Mouse (Mus musculus): Measurements from ENCODE around the gene Lysmd2. TPM values are rescaled to one million over a fixed set of nuclear protein-coding genes. Genes with fewer than 3 reads are reported as not detected.
"Not testable (repeated sequence)": the region's sequence is repeated elsewhere in the genome, so short reads cannot be mapped to it uniquely, and the experiment has no call there.

The Lysmd2 gene
- polyA plus RNA-seq, 1 experiment from 2014 or later = 18.7 TPM

- Histone ChIP-seq H3K4me1 (ENCODE audit: control insufficient read depth, insufficient read depth, low read length) (no peaks in the 10 kb centered on the region), H3K9me3 (replicated peaks; ENCODE audit: control insufficient read depth, low read length) (peaks cover 4% of the 10 kb centered on the region), H3K4me2 (ENCODE audit: low read depth, low read length) (no peak overlapping the region), H3K9ac (ENCODE audit: low read length) (no peak overlapping the region), H3K36me3 (ENCODE audit: control insufficient read depth, insufficient read depth) (no peaks in the 10 kb centered on the region), H3K27me3 (ENCODE audit: control insufficient read depth, insufficient read depth, low read length) (no peaks in the 10 kb centered on the region), H3K27ac (ENCODE audit: low read length) (no peak overlapping the region), H3K4me3 (ENCODE audit: low read length) (no peak overlapping the region)
- WGBS = 52% methylated on average over 3 of the region's 3 CpGs
- ATAC-seq (replicated peaks; ENCODE audit: extremely low read depth, insufficient read depth, low FRiP score) = 0 out of 2 replicates have a peak, but pooled peaks have one; percentile 23
Observed at GRCm38 (mm10) chr9:75645405-75645804, 19.9 kb downstream of the Lysmd2 start.

- 0 out of 2 replicates have a peak, but pooled peaks have one; percentile 32 for ATAC-seq (replicated peaks; ENCODE audit: extremely low read depth, insufficient read depth, low FRiP score)
- Histone ChIP-seq H3K27ac (ENCODE audit: low read length) (peak overlapping the region; percentile 11; the same call in 1 of the 2 replicates), H3K4me1 (ENCODE audit: control insufficient read depth, insufficient read depth, low read length) (peaks cover 3% of the 10 kb centered on the region), H3K9ac (ENCODE audit: low read length) (no peak overlapping the region), H3K4me2 (ENCODE audit: low read depth, low read length) (0 out of 2 replicates have a peak overlapping the region, but pooled peaks have one; percentile 10), H3K27me3 (ENCODE audit: control insufficient read depth, insufficient read depth, low read length) (no peaks in the 10 kb centered on the region; the same call in 1 of the 2 replicates), H3K9me3 (replicated peaks; ENCODE audit: control insufficient read depth, low read length) (no peaks in the 10 kb centered on the region), H3K36me3 (ENCODE audit: control insufficient read depth, insufficient read depth) (no peaks in the 10 kb centered on the region), H3K4me3 (ENCODE audit: low read length) (no peak overlapping the region)
- WGBS = 21% methylated on average over 12 of the region's 12 CpGs
Observed at GRCm38 (mm10) chr9:75653981-75654911, 28.7 kb downstream of the Lysmd2 start.

GRCm38 (mm10) chr9:75656456-75656855, 30.9 kb downstream of the Lysmd2 start:
- H3K4me3 ChIP-seq (ENCODE audit: low read length); H3K9ac ChIP-seq (ENCODE audit: low read length); H3K4me1 ChIP-seq (ENCODE audit: control insufficient read depth, insufficient read depth, low read length); H3K27me3 ChIP-seq (ENCODE audit: control insufficient read depth, insufficient read depth, low read length); H3K36me3 ChIP-seq (ENCODE audit: control insufficient read depth, insufficient read depth); H3K27ac ChIP-seq (ENCODE audit: low read length); H3K9me3 ChIP-seq (replicated peaks; ENCODE audit: control insufficient read depth, low read length); ATAC-seq (replicated peaks; ENCODE audit: extremely low read depth, insufficient read depth, low FRiP score); H3K4me2 ChIP-seq (ENCODE audit: low read depth, low read length): not testable (repeated sequence)
- 83% methylated on average over 3 of the region's 3 CpGs for WGBS

GRCm38 (mm10) chr9:75660917-75661316, 35.4 kb downstream of the Lysmd2 start:
- no peak overlapping the region for H3K27ac ChIP-seq (ENCODE audit: low read length)
- H3K4me3 ChIP-seq (ENCODE audit: low read length) = no peak overlapping the region
- no peaks in the 10 kb centered on the region; the same call in 1 of the 2 replicates for H3K27me3 ChIP-seq (ENCODE audit: control insufficient read depth, insufficient read depth, low read length)
- H3K4me2 ChIP-seq (ENCODE audit: low read depth, low read length) = no peak overlapping the region
- 59% methylated on average over 8 of the region's 8 CpGs for WGBS
- ATAC-seq (replicated peaks; ENCODE audit: extremely low read depth, insufficient read depth, low FRiP score) = no peak
- no peaks in the 10 kb centered on the region for H3K36me3 ChIP-seq (ENCODE audit: control insufficient read depth, insufficient read depth)
- no peaks in the 10 kb centered on the region for H3K9me3 ChIP-seq (replicated peaks; ENCODE audit: control insufficient read depth, low read length)
- H3K4me1 ChIP-seq (ENCODE audit: control insufficient read depth, insufficient read depth, low read length) = no peaks in the 10 kb centered on the region
- H3K9ac ChIP-seq (ENCODE audit: low read length) = no peak overlapping the region

DNA sequence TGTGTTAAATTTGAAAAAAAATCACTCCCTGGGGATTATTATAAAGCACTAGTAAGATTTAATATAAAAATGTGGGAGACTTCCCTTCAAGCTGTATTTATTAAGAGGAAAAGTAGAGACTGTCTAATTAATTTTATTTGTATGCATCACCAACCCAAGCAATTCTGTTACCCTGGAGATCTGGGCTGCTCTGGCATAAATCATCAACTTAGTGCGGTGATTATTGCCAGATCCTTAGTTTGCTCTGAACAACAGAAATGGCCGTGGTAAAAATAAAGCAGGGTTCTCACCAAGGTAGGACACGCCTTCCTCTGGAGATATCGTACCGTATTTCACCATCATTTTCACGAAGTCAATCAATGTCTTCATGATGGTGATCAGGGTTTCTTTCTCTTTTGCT, 39.8 kb downstream of the Lysmd2 start:
- H3K4me1 ChIP-seq (ENCODE audit: control insufficient read depth, insufficient read depth, low read length) = no peaks in the 10 kb centered on the region
- H3K27me3 ChIP-seq (ENCODE audit: control insufficient read depth, insufficient read depth, low read length) = no peaks in the 10 kb centered on the region
- no peak overlapping the region for H3K27ac ChIP-seq (ENCODE audit: low read length)
- H3K4me2 ChIP-seq (ENCODE audit: low read depth, low read length) = no peak overlapping the region
- H3K9me3 ChIP-seq (replicated peaks; ENCODE audit: control insufficient read depth, low read length) = no peaks in the 10 kb centered on the region
- H3K9ac ChIP-seq (ENCODE audit: low read length) = no peak overlapping the region
- ATAC-seq (replicated peaks; ENCODE audit: extremely low read depth, insufficient read depth, low FRiP score) = no peak
- no peak overlapping the region for H3K4me3 ChIP-seq (ENCODE audit: low read length)
- 83% methylated on average over 6 of the region's 6 CpGs for WGBS
- no peaks in the 10 kb centered on the region for H3K36me3 ChIP-seq (ENCODE audit: control insufficient read depth, insufficient read depth)

DNA sequence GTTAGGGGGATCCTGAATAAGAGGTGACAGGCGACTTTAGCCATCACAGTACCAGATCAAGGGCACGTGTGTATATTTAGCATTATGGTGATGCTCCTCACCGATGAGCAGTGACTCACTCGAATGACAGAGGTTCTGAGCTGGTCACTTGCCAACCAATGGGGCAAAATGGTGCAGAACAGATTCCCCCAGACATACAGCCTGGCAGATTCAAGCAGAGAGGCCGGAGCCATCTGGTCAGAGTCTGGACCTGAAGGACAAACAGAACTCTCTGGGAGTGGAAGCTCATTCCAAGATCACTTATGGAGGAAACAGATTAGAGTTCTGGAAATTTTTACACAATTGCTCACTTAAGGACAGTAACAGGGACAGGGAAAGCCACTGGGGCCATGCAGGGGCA, 41.1 kb downstream of the Lysmd2 start:
- Histone ChIP-seq H3K4me3 (ENCODE audit: low read length) (no peak overlapping the region), H3K9me3 (replicated peaks; ENCODE audit: control insufficient read depth, low read length) (no peaks in the 10 kb centered on the region), H3K9ac (ENCODE audit: low read length) (no peak overlapping the region), H3K4me1 (ENCODE audit: control insufficient read depth, insufficient read depth, low read length) (no peaks in the 10 kb centered on the region), H3K27me3 (ENCODE audit: control insufficient read depth, insufficient read depth, low read length) (no peaks in the 10 kb centered on the region), H3K36me3 (ENCODE audit: control insufficient read depth, insufficient read depth) (no peaks in the 10 kb centered on the region), H3K27ac (ENCODE audit: low read length) (peak overlapping the region; percentile 18; the same call in 1 of the 2 replicates), H3K4me2 (ENCODE audit: low read depth, low read length) (no peak overlapping the region)
- 48% methylated on average over 5 of the region's 5 CpGs for WGBS
- ATAC-seq (replicated peaks; ENCODE audit: extremely low read depth, insufficient read depth, low FRiP score) = no peak

- no peak overlapping the region for H3K4me2 ChIP-seq (ENCODE audit: low read depth, low read length)
- H3K4me1 ChIP-seq (ENCODE audit: control insufficient read depth, insufficient read depth, low read length) = peaks cover 2% of the 10 kb centered on the region; the same call in 1 of the 2 replicates
- no peak for ATAC-seq (replicated peaks; ENCODE audit: extremely low read depth, insufficient read depth, low FRiP score)
- H3K36me3 ChIP-seq (ENCODE audit: control insufficient read depth, insufficient read depth) = no peaks in the 10 kb centered on the region
- no peaks in the 10 kb centered on the region for H3K9me3 ChIP-seq (replicated peaks; ENCODE audit: control insufficient read depth, low read length)
- H3K27me3 ChIP-seq (ENCODE audit: control insufficient read depth, insufficient read depth, low read length) = no peaks in the 10 kb centered on the region
- H3K27ac ChIP-seq (ENCODE audit: low read length) = no peak overlapping the region
- no peak overlapping the region for H3K9ac ChIP-seq (ENCODE audit: low read length)
- WGBS = 72% methylated on average over 6 of the region's 6 CpGs
- H3K4me3 ChIP-seq (ENCODE audit: low read length) = no peak overlapping the region
Observed at GRCm38 (mm10) chr9:75672769-75673168, 47.2 kb downstream of the Lysmd2 start.

DNA sequence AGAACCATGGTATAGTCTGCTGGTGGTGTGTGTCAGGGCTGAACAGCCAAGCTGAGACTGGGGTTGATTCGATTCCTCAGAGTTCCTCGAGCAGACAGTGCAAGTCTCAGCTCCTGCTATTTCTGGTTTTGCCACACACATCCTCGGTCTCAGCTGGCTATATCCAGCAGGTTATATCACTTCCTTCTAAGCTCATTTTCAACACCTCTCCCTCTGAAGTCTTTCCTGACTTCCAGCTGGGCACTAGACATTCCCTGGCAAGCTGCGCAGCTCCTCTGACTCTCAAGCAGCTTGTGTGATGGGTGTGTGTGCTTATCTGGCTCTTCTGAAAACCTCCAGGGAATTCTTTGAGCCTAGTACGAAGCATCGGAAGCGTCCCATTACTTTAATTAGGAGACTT, 50.7 kb downstream of the Lysmd2 start:
- H3K27ac ChIP-seq (ENCODE audit: low read length) = no peak overlapping the region
- no peak overlapping the region for H3K4me3 ChIP-seq (ENCODE audit: low read length)
- H3K9me3 ChIP-seq (replicated peaks; ENCODE audit: control insufficient read depth, low read length) = no peaks in the 10 kb centered on the region
- peak; percentile 69 for ATAC-seq (replicated peaks; ENCODE audit: extremely low read depth, insufficient read depth, low FRiP score)
- peaks cover 2% of the 10 kb centered on the region; the same call in 1 of the 2 replicates for H3K4me1 ChIP-seq (ENCODE audit: control insufficient read depth, insufficient read depth, low read length)
- no peaks in the 10 kb centered on the region for H3K36me3 ChIP-seq (ENCODE audit: control insufficient read depth, insufficient read depth)
- H3K27me3 ChIP-seq (ENCODE audit: control insufficient read depth, insufficient read depth, low read length) = no peaks in the 10 kb centered on the region
- no peak overlapping the region for H3K9ac ChIP-seq (ENCODE audit: low read length)
- 36% methylated on average over 7 of the region's 7 CpGs for WGBS
- H3K4me2 ChIP-seq (ENCODE audit: low read depth, low read length) = no peak overlapping the region

DNA sequence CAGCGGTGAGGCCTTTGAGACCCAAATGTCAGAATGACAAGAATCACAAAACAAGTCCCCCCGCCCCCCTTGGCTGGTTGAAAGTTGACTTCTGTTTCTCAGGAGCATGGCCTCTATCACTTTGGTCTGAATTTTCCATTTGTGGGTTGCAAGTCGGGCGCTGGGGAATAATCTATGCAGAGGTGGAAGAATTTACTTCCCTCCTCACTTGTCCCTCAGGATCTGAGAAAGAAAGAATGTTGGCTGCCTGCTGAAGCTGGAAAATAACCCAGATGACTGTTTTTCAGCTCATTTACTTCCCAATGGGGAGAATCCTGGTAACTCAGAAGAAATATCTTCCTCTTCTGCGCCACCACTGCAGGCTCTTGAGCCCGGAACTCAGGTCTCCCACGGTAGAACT, 52.8 kb downstream of the Lysmd2 start:
- no peak overlapping the region for H3K27ac ChIP-seq (ENCODE audit: low read length)

More for the DNA sequence above, 52.8 kb downstream of the Lysmd2 start:
- Histone ChIP-seq H3K27me3 (ENCODE audit: control insufficient read depth, insufficient read depth, low read length) (peaks cover 3% of the 10 kb centered on the region), H3K4me3 (ENCODE audit: low read length) (no peak overlapping the region), H3K4me1 (ENCODE audit: control insufficient read depth, insufficient read depth, low read length) (peaks cover 2% of the 10 kb centered on the region; the same call in 1 of the 2 replicates), H3K36me3 (ENCODE audit: control insufficient read depth, insufficient read depth) (no peaks in the 10 kb centered on the region), H3K9ac (ENCODE audit: low read length) (no peak overlapping the region), H3K9me3 (replicated peaks; ENCODE audit: control insufficient read depth, low read length) (no peaks in the 10 kb centered on the region), H3K4me2 (ENCODE audit: low read depth, low read length) (no peak overlapping the region)
- no peak for ATAC-seq (replicated peaks; ENCODE audit: extremely low read depth, insufficient read depth, low FRiP score)
- 67% methylated on average over 7 of the region's 7 CpGs for WGBS
